Mouse (Mus musculus) neural tube, embryonic 14.5 days (tissue): ENCODE results near the gene Ccl24. TPM values are rescaled to one million over a fixed set of nuclear protein-coding genes. Genes with fewer than 3 reads are reported as not detected.

Source experiments
- ATAC-seq: fragments of 200-750 bp; cut with Nextera tagmentation; 2 replicates; pipeline ENCODE4 v1.8.0; 2017; ENCODE audit warnings: low read depth, mild to moderate bottlenecking, moderate TSS enrichment, moderate library complexity
- H3K27ac ChIP-seq: fragments of 300-500 bp; sonication (generic); 2 replicates; pipeline ENCODE4 v1.5.1; 2014; ENCODE audit warnings: low read depth, mild to moderate bottlenecking, control low read depth, low read length, moderate library complexity, mixed read lengths
- H3K27me3 ChIP-seq: fragments of 300-500 bp; sonication (generic); 2 replicates; pipeline ENCODE4 v1.6.1; 2014; ENCODE audit warnings: low read length; ENCODE audit not compliant: control insufficient read depth, insufficient read depth
- H3K36me3 ChIP-seq: fragments of 300-500 bp; sonication (generic); 2 replicates; pipeline ENCODE4 v1.6.1; 2014; ENCODE audit warnings: low read length, mixed read lengths; ENCODE audit not compliant: control insufficient read depth, insufficient read depth
- H3K4me1 ChIP-seq: fragments of 300-500 bp; sonication (generic); 2 replicates; pipeline ENCODE4 v1.6.1; 2014; ENCODE audit warnings: low read length; ENCODE audit not compliant: control insufficient read depth, insufficient read depth
- H3K4me2 ChIP-seq: fragments of 300-500 bp; sonication (generic); 2 replicates; pipeline ENCODE4 v1.6.1; 2014; ENCODE audit warnings: mild to moderate bottlenecking, low read depth, low read length, control low read depth
- H3K4me3 ChIP-seq: fragments of 300-500 bp; sonication (generic); 2 replicates; pipeline ENCODE4 v1.5.1; 2014; ENCODE audit warnings: low read depth, low read length, control low read depth, mixed read lengths
- H3K9ac ChIP-seq: fragments of 300-500 bp; sonication (generic); replicated peaks from 2 replicates; pipeline ENCODE4 v1.6.1; 2014; ENCODE audit warnings: low read depth, mild to moderate bottlenecking, control low read depth, low read length, mixed read lengths
- H3K9me3 ChIP-seq: fragments of 300-500 bp; sonication (generic); 2 replicates; pipeline ENCODE4 v1.6.1; 2016; ENCODE audit warnings: low read length; ENCODE audit not compliant: control insufficient read depth
- WGBS: fragments of 180-500 bp; shearing (Covaris S2); extraction: QIAGEN DNeasy Blood & Tissue Kit; methylation state at CpG from one replicate; pipeline ENCODE4 v1.1.7; 2014; 5-methylcytosine and 5-hydroxymethylcytosine counted together
- polyA plus RNA-seq: library from polyadenylated mRNA; unstranded; fragments of >200 nt; fragmentation: Nextera tagmentation; extraction: Ambion mirVana; gene quantifications from 2 replicates; pipeline ENCODE4 v1.2.1, GENCODE M21; 2014

The Ccl24 gene
- polyA plus RNA-seq, 1 experiment from 2014 or later, result not detected

DNA sequence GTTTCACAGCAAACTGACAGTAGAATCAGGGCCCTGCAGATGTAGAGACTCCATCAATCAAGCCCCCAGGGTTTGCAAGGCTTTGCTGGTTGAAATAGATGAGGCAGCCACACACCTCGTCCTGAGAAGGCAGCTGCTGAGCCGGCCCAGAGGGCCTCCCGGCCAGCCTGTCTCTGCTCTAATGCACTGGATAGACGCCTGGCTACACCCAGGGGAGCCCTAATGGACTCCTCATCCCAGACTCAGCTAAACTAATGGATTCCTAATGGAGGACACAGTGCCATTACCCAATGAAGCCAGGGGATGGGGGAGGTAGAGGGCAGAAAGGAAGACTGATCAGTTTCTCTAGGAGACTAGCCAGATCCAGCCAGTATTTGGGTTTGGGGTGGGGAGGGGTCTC is 15.8 kb downstream of the Ccl24 start:
- H3K27ac ChIP-seq, result peak overlapping the region; percentile 77
- peak; percentile 92 for ATAC-seq
- no peak overlapping the region for H3K4me3 ChIP-seq
- no peak overlapping the region for H3K9ac ChIP-seq
- 9% methylated on average over 4 of the region's 4 CpGs for WGBS
- no peaks in the 10 kb centered on the region for H3K27me3 ChIP-seq
- H3K4me1 ChIP-seq, result peaks cover 10% of the 10 kb centered on the region
- H3K4me2 ChIP-seq, result no peak overlapping the region
- H3K9me3 ChIP-seq, result no peaks in the 10 kb centered on the region
- no peaks in the 10 kb centered on the region for H3K36me3 ChIP-seq

DNA sequence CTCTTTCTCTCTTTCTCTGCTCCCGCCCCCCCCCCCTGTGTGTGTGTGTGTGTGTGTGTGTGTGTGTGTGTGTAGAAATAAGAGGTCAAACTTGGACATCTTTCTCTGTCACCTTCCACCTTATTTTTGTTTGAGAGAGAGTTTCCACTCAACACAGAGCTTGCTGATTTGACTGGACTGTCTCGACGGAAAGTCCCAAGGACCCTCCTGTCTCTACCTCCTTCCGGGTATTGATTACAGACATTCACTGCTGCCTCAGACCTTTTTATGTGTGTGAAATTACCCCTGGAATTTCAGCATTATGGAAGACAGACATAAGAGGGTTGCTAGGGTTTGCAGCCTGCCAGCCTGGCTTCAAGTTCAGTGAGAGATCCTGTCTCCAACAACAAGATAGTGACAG is 16.6 kb downstream of the Ccl24 start:
- Histone ChIP-seq H3K9ac (no peak overlapping the region), H3K4me2 (no peak overlapping the region), H3K4me3 (no peak overlapping the region), H3K4me1 (peaks cover 10% of the 10 kb centered on the region), H3K36me3 (no peaks in the 10 kb centered on the region), H3K27me3 (no peaks in the 10 kb centered on the region), H3K27ac (peak overlapping the region; percentile 77), H3K9me3 (no peaks in the 10 kb centered on the region)
- no peak for ATAC-seq
- WGBS, result 59% methylated on average over 3 of the region's 4 CpGs

DNA sequence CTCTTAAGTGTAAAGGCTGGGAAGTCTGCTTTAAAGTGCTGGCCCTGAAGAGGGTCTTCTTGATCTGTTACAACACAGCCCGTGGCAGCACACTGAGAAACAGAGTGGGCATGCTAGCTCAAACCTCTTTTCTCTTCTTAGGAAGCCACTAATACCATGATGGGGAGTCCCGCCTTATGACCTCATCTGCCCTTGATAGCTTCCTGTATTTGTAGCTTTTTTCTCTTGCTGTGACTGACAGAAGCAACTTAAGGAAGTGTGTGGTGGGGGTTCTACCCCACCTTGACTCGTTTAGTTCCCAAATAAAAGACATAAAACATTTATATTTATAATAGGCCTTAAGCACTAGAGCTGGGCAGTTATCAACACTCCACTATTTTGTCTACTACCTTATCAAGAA is 21.3 kb downstream of the Ccl24 start:
- no peaks in the 10 kb centered on the region for H3K27me3 ChIP-seq
- no peaks in the 10 kb centered on the region for H3K4me1 ChIP-seq
- H3K9me3 ChIP-seq, result no peaks in the 10 kb centered on the region
- no peak overlapping the region for H3K4me2 ChIP-seq
- H3K4me3 ChIP-seq, result no peak overlapping the region
- H3K27ac ChIP-seq, result no peak overlapping the region
- no peaks in the 10 kb centered on the region for H3K36me3 ChIP-seq
- ATAC-seq, result no peak
- H3K9ac ChIP-seq, result no peak overlapping the region
- 80% methylated on average over 3 of the region's 3 CpGs for WGBS

DNA sequence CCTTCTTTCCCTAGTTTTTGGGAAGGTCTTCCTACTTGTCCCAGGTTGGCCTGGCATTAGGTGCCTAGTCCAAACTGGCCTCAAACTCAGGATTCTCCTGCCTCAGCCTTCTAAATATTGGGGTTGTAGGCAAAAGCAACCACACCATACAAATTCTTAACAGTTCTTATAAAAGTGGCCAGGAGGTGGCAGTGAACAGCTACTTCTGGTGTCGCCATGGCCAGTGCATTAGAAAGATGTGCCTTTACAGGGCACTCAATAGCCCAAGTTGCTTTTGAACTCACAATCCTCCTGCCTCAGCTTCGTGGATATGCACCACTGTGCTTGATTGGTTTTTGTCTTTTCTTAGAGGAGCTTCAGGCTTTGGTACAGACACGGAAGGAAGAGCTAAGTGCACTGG is 21.9 kb downstream of the Ccl24 start:
- no peak for ATAC-seq
- Histone ChIP-seq H3K4me1 (0 out of 2 replicates have a peak, but pooled peaks cover 1% of the 10 kb centered on the region), H3K27me3 (no peaks in the 10 kb centered on the region), H3K4me2 (no peak overlapping the region), H3K4me3 (no peak overlapping the region), H3K9me3 (no peaks in the 10 kb centered on the region), H3K27ac (no peak overlapping the region), H3K9ac (no peak overlapping the region), H3K36me3 (no peaks in the 10 kb centered on the region)
- WGBS, result 33% methylated on average over 3 of the region's 3 CpGs

DNA sequence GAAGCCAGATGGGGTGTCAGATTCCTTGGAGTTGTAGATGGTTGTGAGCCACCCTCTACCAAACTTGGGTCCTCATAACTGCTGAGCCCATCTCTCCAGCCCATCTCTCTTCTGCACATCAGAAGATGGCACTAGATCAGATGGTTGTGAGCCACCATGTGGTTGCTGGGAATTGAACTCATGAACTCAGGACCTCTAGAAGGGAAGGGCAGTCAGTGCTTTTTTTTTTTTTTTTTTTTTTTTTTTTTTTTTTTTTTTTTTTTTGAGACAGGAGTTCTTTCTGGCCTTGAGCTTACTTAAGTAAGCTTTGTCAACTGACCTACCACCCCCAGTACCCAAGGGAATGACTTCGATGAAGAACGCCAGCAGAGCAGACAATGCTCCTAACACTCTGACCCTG is 24.9 kb downstream of the Ccl24 start:
- Histone ChIP-seq H3K27ac (no peak overlapping the region), H3K36me3 (no peaks in the 10 kb centered on the region)

GRCm38 (mm10) chr5:135544865-135545797 is 27.7 kb downstream of the Ccl24 start, which contains the start of gene Hip1:
TSS of gene Hip1 (minus strand) at chr5:135545120.
- Histone ChIP-seq H3K9ac (peak within 1 kb of the TSS; percentile 73), H3K4me3 (peak within 1 kb of the TSS; percentile 78), H3K4me1 (peaks cover 8% of the 10 kb centered on the region; the same call in 1 of the 2 replicates), H3K27ac (peak within 1 kb of the TSS; percentile 64), H3K9me3 (no peaks in the 10 kb centered on the region), H3K27me3 (no peaks in the 10 kb centered on the region), H3K4me2 (peak within 1 kb of the TSS; percentile 91), H3K36me3 (no peaks in the 10 kb centered on the region)
- peak; percentile 99 for ATAC-seq
- under 1% methylated on average over 46 of the region's 46 CpGs for WGBS

More for the DNA sequence above, 24.9 kb downstream of the Ccl24 start:
- 79% methylated on average over 2 of the region's 2 CpGs for WGBS
- no peak overlapping the region for H3K4me2 ChIP-seq
- H3K9ac ChIP-seq, result no peak overlapping the region
- no peaks in the 10 kb centered on the region for H3K27me3 ChIP-seq
- H3K4me1 ChIP-seq, result peaks cover 8% of the 10 kb centered on the region; the same call in 1 of the 2 replicates
- no peak overlapping the region for H3K4me3 ChIP-seq
- ATAC-seq, result no peak
- no peaks in the 10 kb centered on the region for H3K9me3 ChIP-seq

DNA sequence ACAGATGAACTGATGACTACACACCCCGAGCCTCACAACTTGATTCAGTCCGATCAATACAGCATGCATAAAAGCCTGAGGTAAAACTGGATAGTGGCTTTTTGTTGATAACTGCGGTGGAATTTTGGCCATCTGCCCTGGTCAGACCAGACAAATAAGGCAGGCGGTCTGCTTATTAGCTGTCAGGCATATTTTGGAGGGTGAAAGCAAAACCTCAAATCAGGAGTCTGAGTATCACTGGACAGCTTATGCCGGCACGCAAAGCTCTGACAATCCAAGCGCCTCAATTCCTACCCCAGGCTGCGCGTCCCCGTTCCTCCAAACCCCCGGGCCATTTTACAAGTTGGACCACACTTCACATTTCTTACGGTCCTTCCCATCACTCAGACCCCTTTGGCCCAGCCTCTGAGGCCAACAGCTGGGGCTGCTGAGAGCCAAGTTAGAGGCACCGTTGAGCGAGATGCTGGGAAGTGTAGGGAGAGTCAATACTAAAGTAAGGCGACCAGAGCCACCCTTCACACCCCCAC is 28.8 kb downstream of the Ccl24 start:
- H3K27ac ChIP-seq, result no peak overlapping the region
- no peak for ATAC-seq
- peak overlapping the region; percentile 91 for H3K4me2 ChIP-seq
- no peaks in the 10 kb centered on the region for H3K36me3 ChIP-seq
- 4% methylated on average over 15 of the region's 15 CpGs for WGBS
- peak overlapping the region; percentile 78 for H3K4me3 ChIP-seq
- peaks cover 8% of the 10 kb centered on the region; the same call in 1 of the 2 replicates for H3K4me1 ChIP-seq
- H3K9me3 ChIP-seq, result no peaks in the 10 kb centered on the region
- H3K27me3 ChIP-seq, result no peaks in the 10 kb centered on the region
- H3K9ac ChIP-seq, result peak overlapping the region; percentile 73

DNA sequence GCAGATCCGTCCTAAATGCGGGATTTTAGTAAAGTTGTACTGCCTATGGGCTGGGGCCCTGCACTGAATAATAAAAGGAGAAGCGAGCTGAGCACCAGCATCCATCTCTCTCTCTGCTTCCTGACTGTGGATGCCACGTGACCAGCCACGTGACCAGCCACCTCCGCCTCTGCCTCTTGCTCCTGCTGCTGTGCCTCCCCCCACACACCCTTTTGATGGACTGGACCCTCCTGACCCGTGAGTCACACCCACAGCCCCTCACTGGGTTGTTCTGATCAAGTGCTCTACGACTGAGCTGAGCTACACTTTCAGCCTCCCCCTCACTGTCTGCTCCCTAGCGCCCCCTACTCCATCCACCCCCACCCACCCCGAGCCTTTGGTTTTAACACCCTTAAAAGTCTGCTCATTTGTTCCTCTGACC is 35.0 kb downstream of the Ccl24 start:
- Histone ChIP-seq H3K36me3 (no peaks in the 10 kb centered on the region), H3K4me2 (no peak overlapping the region), H3K4me1 (no peaks in the 10 kb centered on the region), H3K4me3 (no peak overlapping the region), H3K27me3 (no peaks in the 10 kb centered on the region), H3K9ac (no peak overlapping the region), H3K27ac (no peak overlapping the region), H3K9me3 (no peaks in the 10 kb centered on the region)
- 81% methylated on average over 10 of the region's 10 CpGs for WGBS
- ATAC-seq, result no peak

DNA sequence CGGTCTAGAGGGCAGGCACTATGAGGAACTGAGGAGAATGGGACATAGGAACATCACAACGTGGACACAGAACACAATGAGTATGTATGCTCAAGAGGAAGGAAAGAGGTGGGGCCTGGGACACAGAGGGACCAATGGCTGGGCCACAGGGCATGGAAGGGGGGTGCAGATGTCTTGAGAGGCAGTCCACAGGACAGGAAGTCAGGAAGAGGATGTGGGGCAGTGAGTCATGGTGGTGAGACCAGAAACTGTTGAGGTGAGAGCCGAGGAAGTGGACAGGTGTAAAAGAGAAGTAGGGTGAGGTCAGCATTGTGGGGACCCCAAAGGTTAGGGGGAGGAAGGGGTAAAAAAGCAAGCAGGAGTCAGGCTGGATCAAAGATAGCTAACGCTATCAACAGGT is 35.5 kb downstream of the Ccl24 start:
- H3K36me3 ChIP-seq, result no peaks in the 10 kb centered on the region
- H3K27ac ChIP-seq, result no peak overlapping the region
- no peaks in the 10 kb centered on the region for H3K27me3 ChIP-seq
- H3K4me1 ChIP-seq, result no peaks in the 10 kb centered on the region
- no peak overlapping the region for H3K4me2 ChIP-seq
- no peaks in the 10 kb centered on the region for H3K9me3 ChIP-seq
- no peak overlapping the region for H3K4me3 ChIP-seq
- no peak for ATAC-seq
- no peak overlapping the region for H3K9ac ChIP-seq
- WGBS, result 85% methylated on average over 4 of the region's 4 CpGs
